Mouse (Mus musculus) kidney, adult 2 months (tissue): Measurements from ENCODE around the gene Ctns. TPM values are rescaled to one million over a fixed set of nuclear protein-coding genes. Genes with fewer than 3 reads are reported as not detected.
A peak's percentile ranks its signal among the peaks of the same experiment; 100 is the strongest.

Source experiments
- DNase-seq: peaks from one replicate; pipeline ENCODE4 v3.0.0; 2021
- H3K27ac ChIP-seq: fragments of 200-500 bp; 2 replicates; pipeline ENCODE4 v1.5.1; 2012; ENCODE audit warnings: low read depth, low read length, control low read depth, inconsistent platforms; ENCODE audit not compliant: insufficient read depth
- H3K27me3 ChIP-seq: fragments of 200-500 bp; replicated peaks from 2 replicates; pipeline ENCODE4 v1.6.1; 2012; ENCODE audit warnings: mild to moderate bottlenecking, moderate library complexity, low read length, inconsistent platforms; ENCODE audit not compliant: control insufficient read depth, insufficient read depth
- H3K36me3 ChIP-seq: fragments of 200-500 bp; 2 replicates; pipeline ENCODE4 v1.6.1; 2012; ENCODE audit warnings: mild to moderate bottlenecking, moderate library complexity, low read length, inconsistent platforms; ENCODE audit not compliant: control insufficient read depth, insufficient read depth
- H3K4me1 ChIP-seq: fragments of 200-500 bp; 2 replicates; pipeline ENCODE4 v1.6.1; 2011; ENCODE audit warnings: low read length; ENCODE audit not compliant: control insufficient read depth, insufficient read depth
- H3K4me3 ChIP-seq: fragments of 200-500 bp; 2 replicates; pipeline ENCODE4 v1.5.1; 2011; ENCODE audit warnings: mild to moderate bottlenecking, low read depth, low read length, control low read depth; ENCODE audit not compliant: insufficient read depth
- CTCF ChIP-seq: fragments of 200-500 bp; conservative IDR thresholded peaks from 2 replicates; pipeline ENCODE4 v1.5.1; 2011; ENCODE audit warnings: low read depth, mild to moderate bottlenecking, control low read depth, low read length, moderate library complexity, mixed read lengths; ENCODE audit not compliant: insufficient read depth, insufficient read length
- POLR2A ChIP-seq: fragments of 200-500 bp; IDR thresholded peaks from one replicate; pipeline ENCODE4 v1.6.1; 2011; ENCODE audit warnings: low read depth, low read length, control low read depth
- WGBS: fragments of 180-500 bp; shearing (Covaris S2); methylation state at CpG from one replicate; pipeline ENCODE4 v1.1.7; 2018; 5-methylcytosine and 5-hydroxymethylcytosine counted together
- polyA plus RNA-seq: library from polyadenylated mRNA; depleted of rRNA; stranded (reverse); fragments of >200 nt; gene quantifications from 2 replicates; pipeline ENCODE4 v1.2.3, GENCODE M21; 2012; rRNA removed

Ctns gene
- 37.1 and 37.5 TPM in 2 replicates for polyA plus RNA-seq

- Histone ChIP-seq H3K4me1 (peaks cover 8% of the 10 kb centered on the region; the same call in 1 of the 2 replicates), H3K36me3 (no peaks in the 10 kb centered on the region), H3K27me3 (no peaks in the 10 kb centered on the region), H3K4me3 (peak within 1 kb of the TSS; percentile 85), H3K27ac (peak within 1 kb of the TSS; percentile 83)
- TF ChIP-seq POLR2A (no peak), CTCF (no peak)
- WGBS, result under 1% methylated on average over 22 of the region's 22 CpGs
- DNase-seq, result peak; percentile 95
These were observed at the start of gene Ctns for GRCm38 (mm10) chr11:73198603-73199229. TSS of gene Ctns (minus strand) at chr11:73199042.

- TF ChIP-seq CTCF, result no peak
- TF ChIP-seq POLR2A, result no peak
- 85% methylated on average over 4 of the region's 4 CpGs for WGBS
- no peaks in the 10 kb centered on the region for H3K36me3 ChIP-seq
These were observed 43.9 kb upstream of the Ctns start for GRCm38 (mm10) chr11:73242777-73243176.

GRCm38 (mm10) chr11:73242199-73242598 lies 43.4 kb upstream of the Ctns start:
- WGBS, result 73% methylated on average over 6 of the region's 6 CpGs
- no peaks in the 10 kb centered on the region for H3K36me3 ChIP-seq
- no peak overlapping the region for H3K27ac ChIP-seq
- no peak for DNase-seq
- H3K4me3 ChIP-seq, result no peak overlapping the region
- TF ChIP-seq CTCF (no peak), POLR2A (no peak)
- H3K4me1 ChIP-seq, result no peaks in the 10 kb centered on the region
- no peaks in the 10 kb centered on the region for H3K27me3 ChIP-seq

More at GRCm38 (mm10) chr11:73242777-73243176, 43.9 kb upstream of the Ctns start:
- no peak overlapping the region for H3K4me3 ChIP-seq
- DNase-seq, result no peak
- no peaks in the 10 kb centered on the region for H3K27me3 ChIP-seq
- H3K4me1 ChIP-seq, result no peaks in the 10 kb centered on the region
- H3K27ac ChIP-seq, result no peak overlapping the region

GRCm38 (mm10) chr11:73236731-73237130 lies 37.9 kb upstream of the Ctns start:
- no peaks in the 10 kb centered on the region for H3K36me3 ChIP-seq
- no peak for DNase-seq
- no peaks in the 10 kb centered on the region for H3K27me3 ChIP-seq
- TF ChIP-seq CTCF (no peak), POLR2A (no peak)
- H3K27ac ChIP-seq, result no peak overlapping the region
- WGBS, result 50% methylated on average over 3 of the region's 3 CpGs
- H3K4me1 ChIP-seq, result peaks cover 5% of the 10 kb centered on the region; the same call in 1 of the 2 replicates
- H3K4me3 ChIP-seq, result no peak overlapping the region

GRCm38 (mm10) chr11:73235990-73236701 lies 37.3 kb upstream of the Ctns start:
- Histone ChIP-seq H3K27ac (no peak overlapping the region), H3K36me3 (no peaks in the 10 kb centered on the region), H3K4me3 (no peak overlapping the region), H3K4me1 (peaks cover 5% of the 10 kb centered on the region; the same call in 1 of the 2 replicates), H3K27me3 (no peaks in the 10 kb centered on the region)
- 18% methylated on average over 5 of the region's 5 CpGs for WGBS
- TF ChIP-seq POLR2A, result no peak
- TF ChIP-seq CTCF, result no peak
- peak; percentile 81 for DNase-seq

GRCm38 (mm10) chr11:73233992-73234391 lies 35.1 kb upstream of the Ctns start, which contains the start of gene Trpv1:
TSS of gene Trpv1 (plus strand) at chr11:73234292.
- no peak for DNase-seq
- no peaks in the 10 kb centered on the region for H3K27me3 ChIP-seq
- H3K27ac ChIP-seq, result no peak within 1 kb of the TSS
- no peak within 1 kb of the TSS for H3K4me3 ChIP-seq
- H3K4me1 ChIP-seq, result peaks cover 5% of the 10 kb centered on the region; the same call in 1 of the 2 replicates
- WGBS, result 90% methylated on average over 5 of the region's 5 CpGs
- H3K36me3 ChIP-seq, result no peaks in the 10 kb centered on the region
- TF ChIP-seq POLR2A, result no peak
- TF ChIP-seq CTCF, result no peak

- no peak for DNase-seq
- Histone ChIP-seq H3K4me3 (no peak overlapping the region), H3K36me3 (no peaks in the 10 kb centered on the region), H3K27ac (no peak overlapping the region), H3K4me1 (peaks cover 5% of the 10 kb centered on the region; the same call in 1 of the 2 replicates), H3K27me3 (no peaks in the 10 kb centered on the region)
- WGBS, result 46% methylated on average over 2 of the region's 2 CpGs
- TF ChIP-seq POLR2A (no peak), CTCF (no peak)
These were observed 33.7 kb upstream of the Ctns start for GRCm38 (mm10) chr11:73232513-73232912.
